Mouse (Mus musculus) lung, postnatal 0 days (tissue): Measurements from ENCODE around the gene Gm20388.
A peak's percentile ranks its signal among the peaks of the same experiment; 100 is the strongest.

Source experiments
- CTCF ChIP-seq: IDR thresholded peaks from 2 replicates; pipeline ENCODE4 v1.5.1; 2016; ENCODE audit warnings: antibody characterized with exemption, mild to moderate bottlenecking
- EP300 ChIP-seq: IDR thresholded peaks from 2 replicates; pipeline ENCODE4 v1.6.1; 2016; ENCODE audit warnings: antibody characterized with exemption, mild to moderate bottlenecking, control low read depth

DNA sequence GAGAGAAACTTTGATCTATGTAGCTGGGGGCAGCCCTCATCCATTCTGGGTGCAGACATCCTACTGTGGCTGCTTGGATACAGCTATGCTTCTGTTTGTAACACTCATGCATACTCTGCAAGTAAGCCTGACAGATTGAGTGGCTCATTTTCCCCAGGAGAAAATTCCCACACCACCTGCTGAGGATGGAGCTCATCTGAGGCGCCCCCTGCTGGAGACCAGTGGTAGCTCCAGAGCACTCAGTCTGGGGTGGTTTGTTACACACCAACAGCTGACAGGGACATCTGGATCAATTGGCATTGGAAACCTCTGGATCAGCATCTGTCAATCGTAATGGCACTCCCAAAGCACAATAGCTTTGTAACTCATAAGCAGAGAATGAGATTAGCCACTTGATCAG, 2749.4 kb downstream of the Gm20388 start:
- TF ChIP-seq CTCF, result peak; percentile 62
- no peak for TF ChIP-seq EP300
